Mouse (Mus musculus): ENCODE data around the gene Hs1bp3. TPM values are rescaled to one million over a fixed set of nuclear protein-coding genes. Genes with fewer than 3 reads are reported as not detected.
A peak's percentile ranks its signal among the peaks of the same experiment; 100 is the strongest.

Hs1bp3 gene
- polyA plus RNA-seq, 1 experiment from 2014 or later = 7.2 TPM

DNA sequence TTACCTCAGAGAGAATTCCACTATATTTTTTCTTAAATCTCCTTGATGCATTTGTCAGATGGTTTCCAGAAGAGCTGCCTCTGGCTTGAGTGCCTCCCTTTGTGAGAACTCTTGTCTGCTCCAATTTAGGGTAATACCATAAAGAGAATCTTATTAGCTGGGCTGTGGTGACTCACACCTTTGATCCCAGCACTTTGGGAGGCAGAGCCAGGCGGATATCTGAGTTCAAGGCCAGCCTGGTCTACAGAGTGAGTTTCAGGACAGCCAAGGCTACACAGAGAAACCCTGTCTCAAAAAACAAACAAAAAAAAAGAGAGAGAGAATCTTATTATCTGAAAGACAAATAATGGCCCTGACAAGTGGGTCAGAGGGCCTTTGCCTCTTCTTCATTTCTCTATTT is 63.9 kb downstream of the Hs1bp3 start:
- H3K4me3 ChIP-seq (ENCODE audit: low read depth, low read length) = no peak overlapping the region
- H3K27me3 ChIP-seq (ENCODE audit: control insufficient read depth, insufficient read depth, low read length) = no peaks in the 10 kb centered on the region
- no peaks in the 10 kb centered on the region for H3K9me3 ChIP-seq (ENCODE audit: control insufficient read depth, low read length)
- 87% methylated on average over 1 of the region's 1 CpGs for WGBS
- H3K9ac ChIP-seq (ENCODE audit: low read length) = no peak overlapping the region
- no peaks in the 10 kb centered on the region for H3K36me3 ChIP-seq (ENCODE audit: control insufficient read depth, insufficient read depth, low read length)
- no peaks in the 10 kb centered on the region for H3K4me1 ChIP-seq (ENCODE audit: control insufficient read depth, insufficient read depth, low read length)
- H3K4me2 ChIP-seq = no peak overlapping the region
- peak; percentile 39 for DNase-seq (ENCODE audit: low spot score, missing footprints)
- H3K27ac ChIP-seq (ENCODE audit: low read depth, low read length) = no peak overlapping the region
- ATAC-seq (ENCODE audit: low FRiP score) = no peak

GRCm38 (mm10) chr12:8377955-8378620 is 64.9 kb downstream of the Hs1bp3 start:
- WGBS = 80% methylated on average over 9 of the region's 9 CpGs
- H3K27me3 ChIP-seq (ENCODE audit: control insufficient read depth, insufficient read depth, low read length) = no peaks in the 10 kb centered on the region
- no peak overlapping the region for H3K9ac ChIP-seq (ENCODE audit: low read length)
- no peaks in the 10 kb centered on the region for H3K36me3 ChIP-seq (ENCODE audit: control insufficient read depth, insufficient read depth, low read length)
- ATAC-seq (ENCODE audit: low FRiP score) (no peak), DNase-seq (ENCODE audit: low spot score, missing footprints) (peak; percentile 80)
- no peaks in the 10 kb centered on the region for H3K9me3 ChIP-seq (ENCODE audit: control insufficient read depth, low read length)
- no peak overlapping the region for H3K4me2 ChIP-seq
- no peaks in the 10 kb centered on the region for H3K4me1 ChIP-seq (ENCODE audit: control insufficient read depth, insufficient read depth, low read length)
- no peak overlapping the region for H3K27ac ChIP-seq (ENCODE audit: low read depth, low read length)
- H3K4me3 ChIP-seq (ENCODE audit: low read depth, low read length) = no peak overlapping the region

DNA sequence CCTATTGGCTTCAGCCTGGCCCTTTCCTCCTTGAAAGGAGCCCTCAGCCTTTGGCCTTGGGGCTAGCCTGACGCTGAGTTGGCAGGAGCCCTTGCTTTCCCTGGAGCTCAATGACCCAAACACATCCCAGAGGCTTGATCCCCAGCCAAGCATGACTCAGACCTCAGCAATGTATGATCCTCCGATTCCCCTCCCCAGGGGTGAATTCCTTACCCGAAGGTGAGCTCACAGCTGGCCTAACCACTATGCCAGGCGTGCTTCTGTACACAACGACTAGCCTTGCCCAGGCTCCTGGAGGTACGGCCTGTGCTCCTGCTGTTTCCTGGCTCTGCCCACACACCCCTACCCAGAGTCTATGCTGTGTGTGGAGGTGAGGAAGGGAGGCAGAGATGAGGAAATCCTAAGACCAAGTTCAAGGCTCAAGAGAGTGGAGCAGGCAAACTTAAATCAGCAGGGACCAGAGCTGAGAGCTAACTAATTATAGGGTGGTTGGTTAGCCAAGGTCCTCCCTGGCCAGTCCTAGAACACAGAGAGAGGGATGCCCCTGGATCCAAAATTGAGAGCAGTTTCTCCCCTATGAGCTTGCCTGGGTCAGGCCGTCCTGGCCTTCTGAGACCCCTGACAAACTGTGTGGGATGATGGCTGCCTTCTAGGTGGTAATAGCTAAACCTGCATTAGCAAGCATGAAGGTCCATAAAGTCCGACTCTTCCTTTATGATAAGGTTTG is 66.7 kb downstream of the Hs1bp3 start:
- no peaks in the 10 kb centered on the region for H3K36me3 ChIP-seq (ENCODE audit: control insufficient read depth, insufficient read depth, low read length)
- no peak overlapping the region for H3K9ac ChIP-seq (ENCODE audit: low read length)
- no peak overlapping the region for H3K4me2 ChIP-seq
- H3K4me3 ChIP-seq (ENCODE audit: low read depth, low read length) = no peak overlapping the region
- no peaks in the 10 kb centered on the region for H3K4me1 ChIP-seq (ENCODE audit: control insufficient read depth, insufficient read depth, low read length)
- no peak overlapping the region for H3K27ac ChIP-seq (ENCODE audit: low read depth, low read length)
- DNase-seq (ENCODE audit: low spot score, missing footprints) (peak; percentile 79), ATAC-seq (ENCODE audit: low FRiP score) (no peak)
- 75% methylated on average over 8 of the region's 8 CpGs for WGBS
- no peaks in the 10 kb centered on the region for H3K27me3 ChIP-seq (ENCODE audit: control insufficient read depth, insufficient read depth, low read length)
- H3K9me3 ChIP-seq (ENCODE audit: control insufficient read depth, low read length) = no peaks in the 10 kb centered on the region

DNA sequence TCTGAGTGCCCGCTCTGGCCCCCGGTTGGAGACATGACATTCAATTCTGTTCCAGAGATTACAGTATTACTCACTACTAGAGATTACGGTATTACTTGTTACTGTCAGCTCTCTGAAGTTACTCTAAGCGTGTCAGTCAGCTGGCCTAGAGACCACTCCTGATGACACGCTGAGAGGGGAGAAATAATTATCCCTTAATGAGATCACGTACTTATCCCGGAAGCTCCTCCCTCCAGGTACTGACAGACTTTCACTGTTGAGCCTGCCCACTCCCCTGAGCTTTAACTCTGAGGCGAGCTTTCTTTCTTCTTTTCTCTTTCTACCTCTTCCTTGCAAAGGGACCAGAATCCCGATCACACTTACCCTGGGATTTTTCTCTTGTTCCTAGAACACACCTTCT is 67.7 kb downstream of the Hs1bp3 start:
- H3K9me3 ChIP-seq (ENCODE audit: control insufficient read depth, low read length) = no peaks in the 10 kb centered on the region
- no peaks in the 10 kb centered on the region for H3K27me3 ChIP-seq (ENCODE audit: control insufficient read depth, insufficient read depth, low read length)
- H3K4me1 ChIP-seq (ENCODE audit: control insufficient read depth, insufficient read depth, low read length) = no peaks in the 10 kb centered on the region
- no peak overlapping the region for H3K9ac ChIP-seq (ENCODE audit: low read length)
- 64% methylated on average over 9 of the region's 9 CpGs for WGBS
- peak; percentile 53 for DNase-seq (ENCODE audit: low spot score, missing footprints)
- no peak overlapping the region for H3K4me3 ChIP-seq (ENCODE audit: low read depth, low read length)
- no peak overlapping the region for H3K27ac ChIP-seq (ENCODE audit: low read depth, low read length)
- ATAC-seq (ENCODE audit: low FRiP score) = no peak
- no peak overlapping the region for H3K4me2 ChIP-seq
- H3K36me3 ChIP-seq (ENCODE audit: control insufficient read depth, insufficient read depth, low read length) = no peaks in the 10 kb centered on the region

DNA sequence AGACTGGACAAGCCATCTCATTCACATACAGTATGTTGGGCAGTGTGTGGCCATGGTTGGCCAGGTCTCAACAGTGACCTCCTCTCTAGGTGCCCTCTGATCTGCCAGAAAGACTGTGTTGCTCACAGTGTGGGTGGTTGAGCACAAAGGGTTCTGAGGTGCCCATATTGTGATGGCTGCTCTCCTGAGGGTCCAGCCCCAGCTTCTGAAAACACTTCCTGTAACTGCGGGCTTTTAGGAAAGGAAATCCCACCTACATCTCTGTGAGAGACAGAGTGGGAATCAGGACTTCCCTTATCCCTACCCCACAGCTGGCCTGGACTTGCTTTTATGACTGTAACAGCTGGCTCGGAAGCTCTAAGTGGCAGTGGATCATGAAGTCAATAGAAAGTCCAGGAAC is 68.7 kb downstream of the Hs1bp3 start:
- Histone ChIP-seq H3K27ac (ENCODE audit: low read depth, low read length) (no peak overlapping the region), H3K9ac (ENCODE audit: low read length) (no peak overlapping the region), H3K4me3 (ENCODE audit: low read depth, low read length) (no peak overlapping the region)

DNA sequence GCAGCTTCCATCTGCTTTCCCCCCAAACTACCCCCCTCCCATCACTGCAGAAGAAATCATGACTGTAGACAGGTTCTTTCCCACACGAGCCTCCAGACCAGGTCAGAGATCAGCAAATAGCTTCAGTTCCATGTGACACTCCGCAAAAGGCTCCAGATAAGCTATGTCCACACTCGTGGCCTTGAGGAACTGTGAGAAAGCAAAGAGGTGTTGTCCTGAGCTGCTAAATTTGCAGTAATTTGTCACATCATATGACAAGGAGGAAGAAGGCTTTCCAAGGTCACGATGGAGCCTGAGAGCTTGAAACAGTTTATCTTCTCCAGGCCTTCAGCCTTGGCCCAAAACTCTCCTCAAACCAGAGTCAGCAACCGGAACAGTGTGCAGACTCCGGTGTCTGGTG is 70.6 kb downstream of the Hs1bp3 start:
- Histone ChIP-seq H3K4me3 (ENCODE audit: low read depth, low read length) (no peak overlapping the region), H3K9ac (ENCODE audit: low read length) (no peak overlapping the region), H3K4me2 (no peak overlapping the region), H3K27ac (ENCODE audit: low read depth, low read length) (no peak overlapping the region), H3K9me3 (ENCODE audit: control insufficient read depth, low read length) (no peaks in the 10 kb centered on the region), H3K36me3 (ENCODE audit: control insufficient read depth, insufficient read depth, low read length) (no peaks in the 10 kb centered on the region), H3K27me3 (ENCODE audit: control insufficient read depth, insufficient read depth, low read length) (no peaks in the 10 kb centered on the region), H3K4me1 (ENCODE audit: control insufficient read depth, insufficient read depth, low read length) (no peaks in the 10 kb centered on the region)
- WGBS = 91% methylated on average over 6 of the region's 6 CpGs
- DNase-seq (ENCODE audit: low spot score, missing footprints) (peak; percentile 28), ATAC-seq (ENCODE audit: low FRiP score) (no peak)

More for the DNA sequence above, 68.7 kb downstream of the Hs1bp3 start:
- H3K27me3 ChIP-seq (ENCODE audit: control insufficient read depth, insufficient read depth, low read length) = no peaks in the 10 kb centered on the region
- ATAC-seq (ENCODE audit: low FRiP score) (no peak), DNase-seq (ENCODE audit: low spot score, missing footprints) (peak; percentile 41)
- H3K9me3 ChIP-seq (ENCODE audit: control insufficient read depth, low read length) = no peaks in the 10 kb centered on the region
- H3K4me2 ChIP-seq = no peak overlapping the region
- 89% methylated on average over 2 of the region's 2 CpGs for WGBS
- H3K4me1 ChIP-seq (ENCODE audit: control insufficient read depth, insufficient read depth, low read length) = no peaks in the 10 kb centered on the region
- no peaks in the 10 kb centered on the region for H3K36me3 ChIP-seq (ENCODE audit: control insufficient read depth, insufficient read depth, low read length)

DNA sequence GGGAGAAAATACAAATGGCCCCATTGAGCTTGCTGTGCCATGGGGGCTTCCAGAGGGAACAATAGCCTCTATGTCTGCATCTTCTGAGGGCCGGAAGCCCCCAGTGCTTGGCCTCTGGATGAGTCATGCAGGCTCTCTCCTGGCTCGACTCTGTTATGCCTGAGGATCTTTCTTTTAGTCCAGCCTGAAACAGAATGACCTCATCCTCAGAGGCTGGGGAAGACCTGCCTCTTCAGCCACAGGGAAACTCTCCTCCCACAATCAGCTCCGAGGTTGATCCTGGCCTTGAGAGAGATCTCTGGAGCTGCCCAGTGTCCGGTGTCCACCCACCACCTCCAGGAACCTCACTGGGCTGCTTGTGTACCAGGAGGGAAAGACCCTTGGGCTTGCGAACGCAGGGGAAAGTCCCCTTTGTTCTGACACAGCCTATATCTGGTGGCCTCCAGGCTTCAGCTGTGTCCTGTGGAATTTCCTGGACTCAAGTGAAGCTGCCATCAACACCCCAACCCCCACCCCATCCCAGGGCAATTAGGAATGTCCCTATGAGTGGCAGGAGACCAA is 73.3 kb downstream of the Hs1bp3 start:
- DNase-seq (ENCODE audit: low spot score, missing footprints) = peak; percentile 81
- 69% methylated on average over 6 of the region's 6 CpGs for WGBS

GRCm38 (mm10) chr12:8387281-8387680 is 74.0 kb downstream of the Hs1bp3 start:
- Histone ChIP-seq H3K27me3 (ENCODE audit: control insufficient read depth, insufficient read depth, low read length) (no peaks in the 10 kb centered on the region), H3K9ac (ENCODE audit: low read length) (no peak overlapping the region), H3K4me2 (no peak overlapping the region), H3K4me1 (ENCODE audit: control insufficient read depth, insufficient read depth, low read length) (no peaks in the 10 kb centered on the region), H3K9me3 (ENCODE audit: control insufficient read depth, low read length) (no peaks in the 10 kb centered on the region), H3K27ac (ENCODE audit: low read depth, low read length) (no peak overlapping the region), H3K4me3 (ENCODE audit: low read depth, low read length) (no peak overlapping the region), H3K36me3 (ENCODE audit: control insufficient read depth, insufficient read depth, low read length) (no peaks in the 10 kb centered on the region)
- ATAC-seq (ENCODE audit: low FRiP score) = no peak
- 79% methylated on average over 1 of the region's 1 CpGs for WGBS
- peak; percentile 26 for DNase-seq (ENCODE audit: low spot score, missing footprints)

More for the DNA sequence above, 73.3 kb downstream of the Hs1bp3 start:
- Histone ChIP-seq H3K4me2 (no peak overlapping the region), H3K27me3 (ENCODE audit: control insufficient read depth, insufficient read depth, low read length) (no peaks in the 10 kb centered on the region), H3K36me3 (ENCODE audit: control insufficient read depth, insufficient read depth, low read length) (no peaks in the 10 kb centered on the region), H3K27ac (ENCODE audit: low read depth, low read length) (no peak overlapping the region), H3K4me1 (ENCODE audit: control insufficient read depth, insufficient read depth, low read length) (no peaks in the 10 kb centered on the region), H3K9me3 (ENCODE audit: control insufficient read depth, low read length) (no peaks in the 10 kb centered on the region), H3K9ac (ENCODE audit: low read length) (no peak overlapping the region), H3K4me3 (ENCODE audit: low read depth, low read length) (no peak overlapping the region)
- 0 out of 2 replicates have a peak, but pooled peaks have one; percentile 24 for ATAC-seq (ENCODE audit: low FRiP score)

Measured in midbrain, embryonic 11.5 days (tissue).